Mouse (Mus musculus) lung, embryonic 14.5 days (tissue): ENCODE measurements around the gene Dusp18. TPM values are rescaled to one million over a fixed set of nuclear protein-coding genes. Genes with fewer than 3 reads are reported as not detected.

Experiments
- ATAC-seq: fragments of 200-750 bp; cut with Nextera tagmentation; 2 replicates; pipeline ENCODE4 v1.8.0; 2017; ENCODE audit warnings: mild to moderate bottlenecking, moderate TSS enrichment, moderate library complexity; ENCODE audit not compliant: insufficient read depth
- DNase-seq: peaks from one replicate; pipeline ENCODE4 v3.0.0-alpha.2; 2015
- H3K27ac ChIP-seq: fragments of 300-500 bp; sonication (generic); 2 replicates; pipeline ENCODE4 v1.5.1; 2014; ENCODE audit warnings: low read depth, mild to moderate bottlenecking, moderate library complexity
- H3K27me3 ChIP-seq: fragments of 300-500 bp; sonication (generic); 2 replicates; pipeline ENCODE4 v1.6.1; 2014; ENCODE audit warnings: low read length, control low read depth; ENCODE audit not compliant: insufficient read depth
- H3K36me3 ChIP-seq: fragments of 300-500 bp; sonication (generic); 2 replicates; pipeline ENCODE4 v1.6.1; 2014; ENCODE audit warnings: control low read depth; ENCODE audit not compliant: insufficient read depth
- H3K4me1 ChIP-seq: fragments of 300-500 bp; sonication (generic); 2 replicates; pipeline ENCODE4 v1.6.1; 2014; ENCODE audit warnings: antibody characterized with exemption, control low read depth; ENCODE audit not compliant: insufficient read depth
- H3K4me2 ChIP-seq: fragments of 300-500 bp; sonication (generic); 2 replicates; pipeline ENCODE4 v1.6.1; 2014; ENCODE audit warnings: mild to moderate bottlenecking
- H3K4me3 ChIP-seq: fragments of 300-500 bp; sonication (generic); 2 replicates; pipeline ENCODE4 v1.5.1; 2014; ENCODE audit warnings: low read depth, low read length
- H3K9ac ChIP-seq: fragments of 300-500 bp; sonication (generic); 2 replicates; pipeline ENCODE4 v1.6.1; 2014
- H3K9me3 ChIP-seq: fragments of 300-500 bp; sonication (generic); 2 replicates; pipeline ENCODE4 v1.6.1; 2016; ENCODE audit warnings: low read depth, low read length, control low read depth
- CTCF ChIP-seq: IDR thresholded peaks from 2 replicates; pipeline ENCODE4 v1.5.1; 2016; ENCODE audit warnings: antibody characterized with exemption, low read depth
- WGBS: fragments of 180-500 bp; shearing (Covaris S2); extraction: QIAGEN DNeasy Blood & Tissue Kit; methylation state at CpG from one replicate; pipeline ENCODE4 v1.1.7; 2014; 5-methylcytosine and 5-hydroxymethylcytosine counted together
- polyA plus RNA-seq: library from polyadenylated mRNA; unstranded; fragments of >200 nt; fragmentation: Nextera tagmentation; extraction: Ambion mirVana; gene quantifications from 2 replicates; pipeline ENCODE4 v1.2.1, GENCODE M21; 2014

Dusp18 gene
- polyA plus RNA-seq, 1 experiment from 2014 or later, result 11.0 TPM

DNA sequence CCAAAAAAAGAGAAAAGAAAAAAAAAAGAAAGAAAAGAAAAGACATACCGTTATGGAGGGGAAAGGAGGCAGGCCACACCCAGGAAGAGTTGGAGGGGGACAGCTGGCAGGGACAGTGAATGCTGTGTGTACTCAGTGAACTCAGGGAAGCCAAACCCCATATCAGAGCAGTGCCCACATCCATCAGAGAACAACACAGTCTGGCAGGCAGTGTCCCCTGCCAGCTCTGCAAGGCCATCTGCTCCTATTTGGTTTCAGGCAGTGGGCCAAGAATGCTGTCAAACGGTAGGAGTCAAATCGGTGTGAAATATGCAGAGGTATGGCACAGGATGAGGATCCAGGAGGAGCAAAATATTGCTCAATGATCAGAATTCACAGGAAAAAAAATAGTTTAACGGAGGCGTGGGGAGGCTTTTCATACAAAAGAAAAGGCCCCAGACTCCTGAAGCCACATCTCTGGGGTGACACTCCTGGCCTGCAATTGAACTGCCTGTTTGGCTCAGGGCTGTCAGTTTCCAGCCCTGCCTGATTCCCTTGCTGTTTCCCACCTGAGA is 41.5 kb upstream of the Dusp18 start:
- Histone ChIP-seq H3K4me3 (no peak overlapping the region), H3K9ac (no peak overlapping the region), H3K4me2 (no peak overlapping the region), H3K27ac (no peak overlapping the region), H3K27me3 (no peaks in the 10 kb centered on the region), H3K9me3 (no peaks in the 10 kb centered on the region), H3K36me3 (no peaks in the 10 kb centered on the region), H3K4me1 (no peaks in the 10 kb centered on the region)
- DNase-seq (no peak), ATAC-seq (no peak)
- 57% methylated on average over 5 of the region's 5 CpGs for WGBS
- no peak for TF ChIP-seq CTCF

DNA sequence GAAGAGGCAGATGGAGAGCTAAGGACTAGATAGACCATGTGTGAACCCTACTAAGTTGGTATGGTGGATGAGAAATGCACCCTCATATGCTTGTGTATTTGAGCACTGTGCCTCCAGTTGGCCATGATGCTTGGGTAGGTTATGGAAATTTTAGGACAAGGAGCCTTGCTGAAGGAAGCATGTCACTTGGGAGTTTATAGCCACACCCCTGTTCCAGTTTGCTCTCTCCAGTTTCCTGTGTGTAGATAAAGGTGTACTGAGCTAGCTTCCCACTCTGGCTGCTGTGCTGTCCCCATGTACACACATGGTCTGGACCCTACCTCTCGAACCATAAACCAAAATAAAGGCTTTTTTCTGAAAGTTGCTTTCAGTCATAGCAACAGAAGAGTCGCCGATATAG is 40.9 kb upstream of the Dusp18 start:
- no peaks in the 10 kb centered on the region for H3K4me1 ChIP-seq
- H3K4me3 ChIP-seq, result no peak overlapping the region
- DNase-seq (no peak), ATAC-seq (no peak)
- H3K9ac ChIP-seq, result no peak overlapping the region
- H3K36me3 ChIP-seq, result no peaks in the 10 kb centered on the region
- 82% methylated on average over 3 of the region's 3 CpGs for WGBS
- no peak overlapping the region for H3K27ac ChIP-seq
- no peak for TF ChIP-seq CTCF
- H3K4me2 ChIP-seq, result no peak overlapping the region
- no peaks in the 10 kb centered on the region for H3K27me3 ChIP-seq
- no peaks in the 10 kb centered on the region for H3K9me3 ChIP-seq

DNA sequence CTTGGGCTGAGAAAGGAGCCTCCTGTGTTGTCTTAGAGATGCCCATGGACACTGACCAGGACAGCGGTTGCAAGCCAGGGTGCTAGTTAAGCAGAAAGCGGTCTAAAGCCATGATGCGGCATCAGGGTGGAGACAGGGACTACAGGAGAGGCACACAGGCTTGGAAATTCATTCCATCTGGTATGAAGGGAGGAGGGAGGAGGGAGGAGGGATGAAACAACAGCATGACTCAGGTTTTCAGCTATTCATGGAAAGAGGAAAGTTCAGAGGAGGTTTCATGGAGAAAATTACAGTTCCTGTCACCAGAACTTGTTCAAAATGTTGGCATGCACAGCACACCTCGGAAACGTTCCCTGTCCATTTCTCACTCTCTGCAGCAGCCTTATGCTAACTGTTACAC is 39.2 kb upstream of the Dusp18 start:
- TF ChIP-seq CTCF, result no peak
- no peak overlapping the region for H3K9ac ChIP-seq
- no peaks in the 10 kb centered on the region for H3K4me1 ChIP-seq
- DNase-seq (no peak), ATAC-seq (no peak)
- 84% methylated on average over 5 of the region's 5 CpGs for WGBS
- no peaks in the 10 kb centered on the region for H3K9me3 ChIP-seq
- no peaks in the 10 kb centered on the region for H3K36me3 ChIP-seq
- no peaks in the 10 kb centered on the region for H3K27me3 ChIP-seq
- no peak overlapping the region for H3K27ac ChIP-seq
- H3K4me3 ChIP-seq, result no peak overlapping the region
- no peak overlapping the region for H3K4me2 ChIP-seq

DNA sequence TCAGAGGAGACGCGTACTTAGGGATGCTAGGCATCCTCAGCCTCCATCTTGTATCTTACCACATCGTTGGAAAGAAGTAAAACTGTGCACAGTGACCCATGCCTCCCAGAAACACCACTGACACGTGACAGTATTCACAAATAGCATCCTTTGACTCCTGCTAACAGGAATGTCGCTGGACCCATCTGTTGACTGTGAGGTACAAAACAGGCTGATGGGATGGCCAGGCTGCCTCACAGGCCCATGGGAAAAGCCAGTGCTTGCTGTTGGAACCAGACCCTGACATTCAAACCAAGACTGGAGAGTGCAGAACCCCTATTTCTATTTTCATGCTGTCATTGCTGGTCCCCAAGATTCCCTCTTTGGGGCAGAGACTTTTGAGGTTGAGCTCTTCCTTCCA is 37.1 kb upstream of the Dusp18 start:
- ATAC-seq, result no peak
- no peak overlapping the region for H3K27ac ChIP-seq
- peaks cover 4% of the 10 kb centered on the region; the same call in 1 of the 2 replicates for H3K27me3 ChIP-seq
- H3K36me3 ChIP-seq, result no peaks in the 10 kb centered on the region
- H3K9ac ChIP-seq, result no peak overlapping the region
- H3K9me3 ChIP-seq, result no peaks in the 10 kb centered on the region
- no peak overlapping the region for H3K4me3 ChIP-seq
- H3K4me1 ChIP-seq, result no peaks in the 10 kb centered on the region
- TF ChIP-seq CTCF, result no peak
- no peak for DNase-seq
- no peak overlapping the region for H3K4me2 ChIP-seq
- 65% methylated on average over 5 of the region's 5 CpGs for WGBS

DNA sequence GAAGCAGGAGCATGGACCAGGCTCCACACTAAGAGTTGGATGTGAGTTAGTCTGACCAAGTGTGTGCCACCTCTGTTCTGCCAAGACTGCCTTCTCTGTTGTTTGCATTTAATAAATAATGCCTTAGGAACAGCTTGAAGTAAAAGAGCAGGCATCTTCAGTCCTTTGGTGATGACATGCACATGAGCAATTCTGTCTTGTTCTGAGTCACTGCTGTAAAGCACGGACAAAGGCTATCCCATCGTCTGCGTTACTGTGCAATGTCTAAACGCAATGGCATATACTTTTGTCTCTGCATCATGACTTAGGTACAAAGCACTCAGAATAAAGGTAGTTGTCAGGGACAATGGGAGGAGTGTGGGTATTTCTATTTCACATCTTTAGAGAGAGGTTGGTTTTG is 35.3 kb upstream of the Dusp18 start:
- 91% methylated on average over 4 of the region's 4 CpGs for WGBS
- no peak overlapping the region for H3K9ac ChIP-seq
- no peak for DNase-seq
- TF ChIP-seq CTCF, result no peak
- no peaks in the 10 kb centered on the region for H3K4me1 ChIP-seq
- H3K4me2 ChIP-seq, result no peak overlapping the region
- peaks cover 10% of the 10 kb centered on the region; the same call in 1 of the 2 replicates for H3K27me3 ChIP-seq
- H3K36me3 ChIP-seq, result no peaks in the 10 kb centered on the region
- H3K4me3 ChIP-seq, result no peak overlapping the region
- no peak overlapping the region for H3K27ac ChIP-seq
- no peak for ATAC-seq
- H3K9me3 ChIP-seq, result no peaks in the 10 kb centered on the region

DNA sequence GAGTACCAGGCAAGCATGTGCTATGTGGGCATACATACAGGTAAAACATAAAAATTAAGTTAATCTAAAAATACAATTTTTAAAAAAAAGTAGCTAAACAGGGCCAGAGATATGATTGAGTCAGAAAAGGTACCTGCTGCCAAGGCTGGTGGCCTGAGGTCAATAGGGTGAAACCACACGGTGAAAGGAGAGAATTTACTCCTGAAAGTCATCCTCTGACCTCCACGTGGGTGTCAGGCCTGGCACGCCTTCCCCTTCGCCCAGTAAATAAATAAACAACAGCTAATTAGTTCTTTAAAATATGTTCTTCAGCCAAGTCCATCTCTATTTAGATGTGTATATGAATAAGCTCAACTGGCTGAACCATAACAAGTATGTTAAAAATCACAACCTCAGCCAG is 34.7 kb upstream of the Dusp18 start:
- Histone ChIP-seq H3K36me3 (no peaks in the 10 kb centered on the region), H3K9me3 (no peaks in the 10 kb centered on the region), H3K27ac (no peak overlapping the region), H3K4me1 (no peaks in the 10 kb centered on the region), H3K27me3 (peaks cover 10% of the 10 kb centered on the region; the same call in 1 of the 2 replicates), H3K4me2 (no peak overlapping the region), H3K4me3 (no peak overlapping the region), H3K9ac (no peak overlapping the region)
- DNase-seq (no peak), ATAC-seq (no peak)
- TF ChIP-seq CTCF, result no peak
- WGBS, result 48% methylated on average over 4 of the region's 4 CpGs

DNA sequence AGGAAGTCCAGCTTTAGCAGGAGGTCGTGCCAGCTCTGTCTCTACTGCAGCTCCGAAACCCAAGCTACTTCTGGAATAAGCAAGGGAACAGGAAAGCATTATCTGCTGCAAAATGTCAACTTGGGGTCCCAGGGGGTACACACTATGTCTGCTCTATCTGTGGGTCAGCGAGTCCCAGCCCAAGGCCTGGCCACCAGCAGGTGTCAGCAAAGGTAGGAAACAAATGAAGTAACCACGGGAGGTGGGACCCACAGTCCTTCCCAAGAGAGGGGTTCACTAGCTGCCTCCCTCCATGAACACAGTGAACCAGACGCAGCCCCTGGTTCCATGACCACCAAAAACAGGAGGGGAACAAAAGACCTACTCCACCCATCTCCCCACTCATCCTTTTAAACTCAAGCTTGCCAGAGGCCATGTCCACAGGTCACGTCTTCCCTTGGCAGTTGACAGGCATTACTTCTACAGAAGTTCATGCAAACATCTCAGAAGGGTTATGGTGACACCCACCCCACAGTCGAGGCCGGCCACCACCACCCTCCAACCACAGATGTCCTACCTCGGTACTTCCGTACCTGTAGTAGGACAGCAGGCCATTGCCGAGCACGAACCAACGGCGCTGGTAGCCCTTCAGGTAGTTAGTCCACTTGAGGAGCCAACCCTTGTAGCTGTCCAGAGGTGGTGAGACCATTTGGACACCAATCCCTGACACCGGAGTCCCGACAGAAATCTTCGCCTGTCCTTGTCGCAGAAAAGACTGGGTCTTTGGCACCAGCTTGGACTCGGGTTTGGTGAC is 32.2 kb upstream of the Dusp18 start:
- Histone ChIP-seq H3K4me3 (peak overlapping the region; percentile 46; the same call in 1 of the 2 replicates), H3K4me1 (no peaks in the 10 kb centered on the region), H3K4me2 (peak overlapping the region; percentile 86), H3K27me3 (peaks cover 10% of the 10 kb centered on the region; the same call in 1 of the 2 replicates), H3K9ac (no peak overlapping the region), H3K9me3 (no peaks in the 10 kb centered on the region), H3K36me3 (no peaks in the 10 kb centered on the region), H3K27ac (no peak overlapping the region)
- TF ChIP-seq CTCF, result 0 out of 2 replicates have a peak, but pooled peaks have one; percentile 5
- ATAC-seq (peak; percentile 8; the same call in 1 of the 2 replicates), DNase-seq (no peak)
- WGBS, result 72% methylated on average over 19 of the region's 19 CpGs
